Mouse (Mus musculus): ENCODE measurements around the gene Itga2b. TPM values are rescaled to one million over a fixed set of nuclear protein-coding genes. Genes with fewer than 3 reads are reported as not detected.
A peak's percentile ranks its signal among the peaks of the same experiment; 100 is the strongest.

Gene Itga2b
- total RNA-seq (2021) = 1 to 10 TPM; 2.3 to 2.7 TPM
- long read RNA-seq, experiment 1, partial matches to known transcripts = 0 of 1 reads
- long read RNA-seq, experiment 1, other reads (novel, unspliced or antisense) = 1 of 1 reads
- long read RNA-seq, experiment 2, partial matches to known transcripts = 2 of 3 reads
- long read RNA-seq, experiment 2, other reads (novel, unspliced or antisense) = 1 of 3 reads

DNA sequence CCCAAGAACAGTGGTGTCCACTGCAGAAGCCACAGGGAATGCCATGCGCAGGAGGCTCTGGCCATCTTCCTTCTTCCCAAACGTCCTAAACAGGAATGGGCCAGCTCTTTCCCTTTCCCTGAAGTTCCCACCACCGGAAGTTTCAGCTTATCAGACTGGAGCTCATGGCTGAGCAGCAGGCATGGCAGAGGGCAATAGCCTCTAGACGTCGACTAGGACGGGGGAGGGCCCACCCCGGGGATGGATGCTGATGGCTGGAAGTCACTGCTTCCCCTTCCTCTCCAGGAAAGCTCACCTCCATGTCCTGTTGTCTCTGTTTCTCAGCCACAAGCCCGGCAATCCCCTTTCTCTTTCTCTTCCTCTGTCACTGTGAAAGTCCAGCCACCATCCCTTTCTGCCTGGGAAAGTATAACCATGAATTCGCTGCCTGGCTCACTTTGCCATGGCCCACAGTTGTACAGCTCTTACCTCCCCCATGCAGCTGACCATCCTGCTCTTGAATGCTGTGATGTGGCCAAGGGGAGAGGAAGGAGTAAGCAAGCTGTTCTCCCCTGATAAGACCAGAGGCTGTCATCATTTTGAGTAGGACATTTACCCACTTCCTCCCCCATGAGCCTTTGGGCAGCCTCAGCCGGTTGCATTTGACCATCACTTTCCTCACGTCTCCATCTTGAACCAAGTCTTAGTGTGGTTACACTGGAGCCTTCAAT, at the start of gene Itga2b:
Itga2b (minus strand) TSS at position 475 of the 710 bp plus-strand sequence.
- DNase-seq (ENCODE audit: low spot score in 2 of 2) = no peak

GRCm38 (mm10) chr11:102514793-102515424, 45.0 kb upstream of the Itga2b start:
- DNase-seq (ENCODE audit: low spot score in 2 of 2) = no peak

DNA sequence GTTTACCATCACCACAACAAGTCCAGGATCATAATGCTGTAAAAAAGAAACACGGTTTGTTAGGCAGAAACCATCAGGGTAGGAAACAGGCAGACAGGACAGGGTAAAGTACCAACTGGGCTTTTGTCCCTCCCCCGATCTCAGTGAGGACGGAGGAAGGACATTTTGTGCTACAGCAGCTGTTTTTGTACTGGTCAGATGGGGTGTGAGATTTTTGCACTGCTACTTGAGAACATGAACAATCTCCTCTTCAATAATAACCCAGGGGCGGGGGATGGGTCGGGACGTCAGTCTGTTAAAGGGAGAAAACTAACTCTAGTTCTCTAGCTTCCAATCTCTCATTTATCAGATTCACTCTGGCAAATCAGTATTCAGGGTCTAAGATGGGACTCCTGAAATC, 40.3 kb upstream of the Itga2b start:
- DNase-seq (ENCODE audit: low spot score in 2 of 2) = peak in 1 of 2 experiments; percentile 33

- DNase-seq (ENCODE audit: low spot score in 2 of 2) = no peak
Measured at GRCm38 (mm10) chr11:102496732-102497131, 26.8 kb upstream of the Itga2b start.

DNA sequence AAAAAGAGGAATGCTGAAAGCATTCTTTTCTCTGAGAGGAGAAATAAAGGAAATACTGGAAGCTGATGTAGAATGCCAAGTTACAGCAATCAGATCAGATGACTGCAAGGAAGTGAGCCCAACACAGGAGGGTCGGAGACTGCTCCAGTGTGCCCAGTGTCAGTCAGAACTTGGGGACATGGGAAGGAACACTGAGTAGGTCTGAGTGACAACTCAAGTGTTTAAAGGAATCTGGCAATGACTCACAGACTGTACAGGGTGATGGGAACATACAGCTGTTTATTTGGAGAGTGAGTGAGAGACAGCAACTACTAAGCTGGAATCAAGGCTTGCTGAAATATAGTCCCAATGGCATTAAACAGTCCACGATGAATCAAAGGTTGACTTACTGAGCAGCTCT, 26.3 kb upstream of the Itga2b start:
- no peak for DNase-seq (ENCODE audit: low spot score in 2 of 2)

- DNase-seq (ENCODE audit: low spot score in 2 of 2) = no peak
Measured at GRCm38 (mm10) chr11:102495742-102496141, 25.8 kb upstream of the Itga2b start.

- no peak for DNase-seq (ENCODE audit: low spot score in 2 of 2)
Measured at GRCm38 (mm10) chr11:102495114-102495513, 25.2 kb upstream of the Itga2b start.

GRCm38 (mm10) chr11:102494063-102494650, 24.2 kb upstream of the Itga2b start:
- DNase-seq (ENCODE audit: low spot score in 2 of 2) = no peak

GRCm38 (mm10) chr11:102493241-102493640, 23.3 kb upstream of the Itga2b start:
- no peak for DNase-seq (ENCODE audit: low spot score in 2 of 2)

DNA sequence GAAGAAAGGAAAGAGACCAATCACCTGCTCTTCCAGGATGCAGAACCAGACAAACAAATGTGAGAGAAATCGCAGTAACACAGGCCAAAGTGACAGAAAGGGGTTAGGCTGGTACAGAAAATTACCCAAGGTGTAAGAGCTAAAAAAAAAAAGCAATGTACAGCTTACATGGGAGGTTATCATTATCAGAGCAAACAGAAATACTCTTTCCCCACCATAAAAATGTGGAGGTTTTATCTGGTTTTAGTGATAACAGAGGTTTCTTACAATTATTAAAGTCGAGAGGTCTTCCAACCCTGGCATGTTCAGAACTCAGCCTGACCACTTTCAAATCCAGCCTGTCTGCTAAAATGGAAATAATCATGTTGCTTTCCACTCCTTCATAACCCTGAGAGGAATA, 18.0 kb upstream of the Itga2b start:
- no peak for DNase-seq (ENCODE audit: low spot score in 2 of 2)

GRCm38 (mm10) chr11:102486733-102487386, 16.9 kb upstream of the Itga2b start:
- DNase-seq (ENCODE audit: low spot score in 2 of 2) = peak in 1 of 2 experiments; percentile 57

GRCm38 (mm10) chr11:102481779-102482178, 11.9 kb upstream of the Itga2b start:
- DNase-seq (ENCODE audit: low spot score in 2 of 2) = no peak

GRCm38 (mm10) chr11:102480897-102481296, 11.0 kb upstream of the Itga2b start:
- DNase-seq (ENCODE audit: low spot score in 2 of 2) = no peak

GRCm38 (mm10) chr11:102480111-102480510, 10.2 kb upstream of the Itga2b start:
- DNase-seq (ENCODE audit: low spot score in 2 of 2) = no peak

DNA sequence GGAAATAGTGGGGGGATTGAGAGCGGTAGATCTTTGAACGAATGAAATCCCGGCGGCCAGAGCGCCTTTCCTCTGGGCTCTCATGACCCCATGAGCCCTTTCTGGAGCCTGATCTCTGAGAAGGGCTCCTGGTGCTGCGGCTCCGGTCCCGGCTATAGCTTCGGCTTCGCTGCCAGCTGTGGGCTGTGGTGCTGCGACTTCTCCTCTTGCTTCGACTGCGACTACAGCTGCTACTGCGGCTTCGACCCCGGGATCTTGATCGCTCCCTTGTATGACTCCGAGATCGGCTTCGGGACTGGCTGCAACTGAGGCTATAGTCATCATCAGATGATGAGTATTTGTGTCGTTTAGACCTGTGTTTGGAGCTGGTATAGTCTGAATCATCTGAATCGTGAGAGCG, 9.7 kb upstream of the Itga2b start:
- no peak for DNase-seq (ENCODE audit: low spot score in 2 of 2)

GRCm38 (mm10) chr11:102478671-102479070, 8.7 kb upstream of the Itga2b start:
- no peak for DNase-seq (ENCODE audit: low spot score in 2 of 2)

- no peak for DNase-seq (ENCODE audit: low spot score in 2 of 2)
Measured at GRCm38 (mm10) chr11:102475027-102475426, 5.1 kb upstream of the Itga2b start.

DNA sequence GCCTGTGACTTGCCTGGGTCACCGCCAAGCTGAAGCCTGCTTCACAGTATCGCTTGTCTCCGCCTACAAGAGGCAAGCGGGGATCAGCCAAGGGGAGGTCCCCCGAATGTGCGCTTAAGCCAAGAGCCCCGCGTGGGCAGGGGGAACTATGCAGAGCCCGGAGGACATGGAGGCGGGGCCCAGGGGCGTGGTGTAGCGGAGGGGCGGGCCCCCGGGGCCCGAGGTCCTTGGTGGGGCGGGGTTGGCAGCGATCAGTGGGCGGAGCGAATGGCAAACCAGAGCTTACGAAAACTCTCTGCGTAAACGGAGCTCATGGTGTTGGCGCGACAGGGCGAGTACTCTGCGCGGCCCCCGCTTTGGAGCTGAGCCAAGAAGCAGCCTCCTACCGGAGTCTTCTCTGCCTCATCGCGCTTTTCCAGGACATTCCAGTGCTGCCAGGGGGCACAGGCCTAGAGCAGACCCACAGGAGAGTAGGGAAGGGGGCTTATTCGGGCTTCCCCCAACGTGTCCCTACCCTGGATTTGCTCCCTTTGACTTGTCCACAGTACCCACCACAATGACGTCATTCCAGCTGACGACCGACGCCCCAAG, 2.8 kb downstream of the Itga2b start:
- peak; percentile 91 to 95 for DNase-seq (ENCODE audit: low spot score in 2 of 2)

- DNase-seq (ENCODE audit: low spot score in 2 of 2) = peak; percentile 53 to 54
Measured at GRCm38 (mm10) chr11:102465713-102466436, 4.0 kb downstream of the Itga2b start.

DNA sequence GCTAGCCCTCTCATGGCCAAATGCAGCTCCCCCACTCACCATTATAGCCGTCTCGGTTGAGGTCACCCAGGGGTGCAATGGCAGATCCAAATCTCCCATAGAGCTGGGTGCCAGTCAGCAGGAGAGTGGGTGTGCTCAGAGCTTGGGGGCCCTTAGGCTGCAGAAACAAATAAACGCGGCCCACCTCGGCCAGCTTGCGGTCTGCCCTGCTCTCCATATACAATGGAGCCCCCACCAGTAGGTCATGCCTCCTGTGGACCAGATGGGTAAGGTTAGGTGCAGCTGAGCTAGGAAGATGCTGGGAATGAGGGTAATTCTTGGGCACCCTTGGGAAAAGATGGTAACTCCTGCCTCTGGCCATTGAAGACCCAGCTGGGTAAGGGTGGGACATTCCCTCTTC, 5.0 kb downstream of the Itga2b start:
- no peak for DNase-seq (ENCODE audit: low spot score in 2 of 2)

Measured in layer of hippocampus, postnatal 14 days (tissue).